7 mouse cellular contexts compared by ENCODE assay signal in genomic region chr10:5203837-5204236, GRCm38 (mm10).
DNase-seq lines count a peak whose midpoint lies in the region; ATAC-seq lines count a peak whose summit lies in the region.

No protein-coding gene starts in this region.

- no peak overlapping the region for H3K9ac ChIP-seq in intestine, embryonic 16.5 days (ENCODE audit: low read depth, low read length)

- no peak overlapping the region for H3K4me3 ChIP-seq in intestine, embryonic 16.5 days (ENCODE audit: low read length)

- no peak for ATAC-seq in intestine, embryonic 16.5 days

- 0 out of 2 replicates have a peak, but pooled peaks cover 5% of the 10 kb centered on the region for H3K36me3 ChIP-seq in intestine, embryonic 16.5 days (ENCODE audit: control insufficient read depth, insufficient read depth, low read length)

- no peaks in the 10 kb centered on the region for H3K9me3 ChIP-seq in intestine, embryonic 16.5 days (ENCODE audit: control insufficient read depth, low read length)

- H3K27ac ChIP-seq in intestine, embryonic 16.5 days (ENCODE audit: low read length) = no peak overlapping the region

- H3K4me2 ChIP-seq in intestine, embryonic 16.5 days (ENCODE audit: low read depth, low read length) = no peak overlapping the region

- DNase-seq in NIH3T3 (ENCODE audit: low read depth) = peak; percentile 54
- peak; percentile 56 to 64 for DNase-seq in cerebellum, postnatal 36 days
- DNase-seq in layer of hippocampus, postnatal 14 days (ENCODE audit: low spot score in 2 of 2) = peak; percentile 52 to 65
- peak; percentile 37 for DNase-seq in retina, embryonic 14.5 days (ENCODE audit: low spot score)
- DNase-seq in spleen, postnatal 10 days (ENCODE audit: low spot score in 2 of 2) = no peak
- DNase-seq in embryo, embryonic 11 days = no peak

- WGBS in intestine, embryonic 16.5 days = 74% methylated on average over 10 of the region's 10 CpGs

- H3K27me3 ChIP-seq in intestine, embryonic 16.5 days (replicated peaks; ENCODE audit: control insufficient read depth, insufficient read depth, low read length) = no peaks in the 10 kb centered on the region

- H3K4me1 ChIP-seq in intestine, embryonic 16.5 days (ENCODE audit: control insufficient read depth, insufficient read depth, low read length) = 0 out of 2 replicates have a peak, but pooled peaks cover 6% of the 10 kb centered on the region

Comparison
In these comparisons a context has a peak if more than half of its experiments do, and no peak if none do; other contexts are left out.
1. DNase-seq: peak in NIH3T3 (single experiment), cerebellum, postnatal 36 days (2 of 2), layer of hippocampus, postnatal 14 days (2 of 2) and retina, embryonic 14.5 days (single experiment); none in spleen, postnatal 10 days (0 of 2) and embryo, embryonic 11 days (single experiment).